In genomic region chr15:87923906-87924305, GRCm38 (mm10) we compare ENCODE assay signal across 11 mouse cellular contexts.
DNase-seq lines count a peak whose midpoint lies in the region; ATAC-seq and TF ChIP-seq lines count a peak whose summit lies in the region.
"Had no signal": no experiment of that assay in that cellular context is flagged by ENCODE, and none has a peak within 500 bp of the region (broad histone marks: within the 10 kb centered on the region; RNA-seq: fewer than 3 reads in every experiment).

No protein-coding gene starts in this region.

- H3K9ac ChIP-seq in kidney, postnatal 0 days (ENCODE audit: low read depth, low read length), result no peak overlapping the region
- H3K9ac ChIP-seq: forebrain, embryonic 15.5 days had no signal

- no peak for ATAC-seq in kidney, postnatal 0 days (replicated peaks; ENCODE audit: low FRiP score, low read depth)
- ATAC-seq: forebrain, embryonic 15.5 days had no signal

- H3K27me3 ChIP-seq in kidney, postnatal 0 days (ENCODE audit: insufficient read depth, low read length), result no peaks in the 10 kb centered on the region
- H3K27me3 ChIP-seq: forebrain, embryonic 15.5 days had no signal

- no peaks in the 10 kb centered on the region for H3K9me3 ChIP-seq in kidney, postnatal 0 days (replicated peaks; ENCODE audit: low read length)
- H3K9me3 ChIP-seq: forebrain, embryonic 15.5 days had no signal

- WGBS in kidney, postnatal 0 days, result 38% methylated on average over 9 of the region's 9 CpGs

- no peak overlapping the region for H3K4me3 ChIP-seq in kidney, postnatal 0 days (replicated peaks; ENCODE audit: low read depth, low read length)
- H3K4me3 ChIP-seq: forebrain, embryonic 15.5 days had no signal

- no peaks in the 10 kb centered on the region for H3K4me1 ChIP-seq in kidney, postnatal 0 days (replicated peaks; ENCODE audit: insufficient read depth, low read length)

- TF ChIP-seq CTCF in kidney, postnatal 0 days (IDR thresholded peaks at IDR 0.05; ENCODE audit: low read depth), result peak; percentile 38; the same call in 1 of the 2 replicates

- peak; percentile 8 for DNase-seq in adrenal gland, postnatal 14 days
- no peak for DNase-seq in adrenal gland, postnatal 4 days (ENCODE audit: low spot score in 2 of 2)
- DNase-seq in kidney, postnatal 0 days (ENCODE audit: low spot score), result no peak
- no peak for DNase-seq in kidney, postnatal 14 days
- peak; percentile 10 for DNase-seq in ovary, postnatal 36 days (ENCODE audit: low spot score)
- DNase-seq in ovary, postnatal 14 days (ENCODE audit: low spot score), result no peak
- peak; percentile 31 for DNase-seq in testis, postnatal 14 days (ENCODE audit: low spot score)
- no peak for DNase-seq in heart, postnatal 10 days
- DNase-seq: kidney, postnatal 10 days; lung, postnatal 36 days had no signal

- intact Hi-C loops in heart, postnatal 10 days (cut with DNase I), result no loop called here

- no peak overlapping the region for H3K27ac ChIP-seq in kidney, postnatal 0 days
- H3K27ac ChIP-seq: forebrain, embryonic 15.5 days had no signal

- H3K4me2 ChIP-seq in kidney, postnatal 0 days (ENCODE audit: low read length), result no peak overlapping the region
- H3K4me2 ChIP-seq: forebrain, embryonic 15.5 days had no signal

- H3K36me3 ChIP-seq in kidney, postnatal 0 days (ENCODE audit: insufficient read depth, low read length), result no peaks in the 10 kb centered on the region
- H3K36me3 ChIP-seq: forebrain, embryonic 15.5 days had no signal

Comparison
In these comparisons a context has a peak if more than half of its experiments do, and no peak if none do; other contexts are left out.
1. DNase-seq: peak in adrenal gland, postnatal 14 days (single experiment), ovary, postnatal 36 days (single experiment) and testis, postnatal 14 days (single experiment); none in adrenal gland, postnatal 4 days (0 of 2), kidney, postnatal 0 days (single experiment), kidney, postnatal 14 days (single experiment), ovary, postnatal 14 days (single experiment) and heart, postnatal 10 days (0 of 2).